Mouse (Mus musculus) ovary, adult 2 months (tissue): ENCODE data around the gene Rilp. TPM values are rescaled to one million over a fixed set of nuclear protein-coding genes. Genes with fewer than 3 reads are reported as not detected.

Source experiments
- polyA plus RNA-seq: library from polyadenylated mRNA; depleted of rRNA; stranded (reverse); fragments of >200 nt; gene quantifications from 2 replicates; pipeline ENCODE4 v1.2.3, GENCODE M21; 2012; rRNA removed

The Rilp gene
- 3.0 and 3.9 TPM in 2 replicates for polyA plus RNA-seq

GRCm38 (mm10) chr11:75509741-75510626, at the start of gene Rilp:
Gene Rilp, plus strand, starts transcription at chr11:75510094.

GRCm38 (mm10) chr11:75460844-75461742, 48.8 kb upstream of the Rilp start, which contains the start of gene Tlcd2:
Gene Tlcd2, plus strand, starts transcription at chr11:75461715.

GRCm38 (mm10) chr11:75486601-75487285, 23.2 kb upstream of the Rilp start, which contains the start of gene Prpf8:
Gene Prpf8, plus strand, starts transcription at chr11:75486816.

GRCm38 (mm10) chr11:75513336-75513735, 3.4 kb downstream of the Rilp start, which contains the start of gene Scarf1:
Gene Scarf1, plus strand, starts transcription at chr11:75513540.

GRCm38 (mm10) chr11:75531469-75532242, 21.8 kb downstream of the Rilp start, which contains the start of gene Slc43a2:
Gene Slc43a2, plus strand, starts transcription at chr11:75531694.

Other genes with a start within 250 kb of the Rilp start
- gene Rpa1, start 161.8 kb upstream of the Rilp start, polyA plus RNA-seq = 23.3 and 26.9 TPM in 2 replicates
- 5.8 and 6.2 TPM in 2 replicates for gene Smyd4, start 161.7 kb upstream of the Rilp start, polyA plus RNA-seq
- gene Serpinf1, start 87.4 kb upstream of the Rilp start, polyA plus RNA-seq = 367 and 447 TPM in 2 replicates
- gene Serpinf2, start 70.5 kb upstream of the Rilp start, polyA plus RNA-seq = 0.95 and 1.9 TPM in 2 replicates
- gene Wdr81, start 55.4 kb upstream of the Rilp start, polyA plus RNA-seq = 23.6 and 26.6 TPM in 2 replicates
- gene Tlcd2, start 48.4 kb upstream of the Rilp start, polyA plus RNA-seq = 30.6 and 38.9 TPM in 2 replicates
- 85.3 and 112 TPM in 2 replicates for gene Prpf8, start 23.3 kb upstream of the Rilp start, polyA plus RNA-seq
- 20.2 and 25.3 TPM in 2 replicates for gene Scarf1, start 3.4 kb downstream of the Rilp start, polyA plus RNA-seq
- gene Slc43a2, start 21.6 kb downstream of the Rilp start, polyA plus RNA-seq = 36.2 and 37.0 TPM in 2 replicates
- gene Pitpna, start 78.0 kb downstream of the Rilp start, polyA plus RNA-seq = 48.4 and 54.3 TPM in 2 replicates
- gene Inpp5k, start 120.9 kb downstream of the Rilp start, polyA plus RNA-seq = 48.6 and 66.3 TPM in 2 replicates
- gene Myo1c, start 140.4 kb downstream of the Rilp start, polyA plus RNA-seq = 94.1 and 98.0 TPM in 2 replicates
- 112 and 267 TPM in 2 replicates for gene Crk, start 169.2 kb downstream of the Rilp start, polyA plus RNA-seq
- gene Ywhae, start 222.8 kb downstream of the Rilp start, polyA plus RNA-seq = 85.6 and 87.0 TPM in 2 replicates